Mouse (Mus musculus) cortical plate, adult 2 months (tissue): ENCODE measurements around the gene Ydjc.

ENCODE experiments used
- CTCF ChIP-seq: fragments of 200-500 bp; IDR thresholded peaks from 2 replicates; pipeline ENCODE4 v1.5.1; 2011; ENCODE audit warnings: mild to moderate bottlenecking, control low read depth, low read length; ENCODE audit not compliant: insufficient read depth; ENCODE audit errors: extremely low read depth
- POLR2A ChIP-seq: fragments of 200-500 bp; IDR thresholded peaks from 2 replicates; pipeline ENCODE4 v1.6.1; 2011; ENCODE audit warnings: mild to moderate bottlenecking, low read length, control low read depth; ENCODE audit not compliant: insufficient read depth; ENCODE audit errors: extremely low read depth

DNA sequence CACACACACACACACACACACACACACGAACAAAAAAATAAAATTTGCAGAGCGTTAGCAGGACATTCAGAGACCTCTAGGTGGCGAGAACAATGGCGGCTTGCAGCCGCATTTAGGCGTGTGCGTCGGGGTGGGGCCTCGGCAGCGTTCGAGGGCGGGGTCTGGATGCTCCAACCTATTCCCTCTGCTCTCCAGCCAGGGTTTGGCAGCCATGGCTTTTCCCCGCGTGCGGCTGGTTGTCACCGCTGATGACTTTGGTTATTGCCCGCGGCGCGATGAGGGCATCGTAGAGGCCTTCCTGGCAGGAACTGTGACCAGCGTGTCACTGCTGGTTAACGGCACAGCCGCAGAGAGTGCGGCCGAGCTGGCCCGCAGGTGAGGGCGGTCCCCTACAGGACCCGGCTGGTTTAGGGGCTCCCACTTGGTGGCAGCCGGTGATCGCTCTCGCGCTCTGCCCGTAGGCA lies 2.4 kb downstream of the Ydjc start, which contains the start of gene Ccdc116:
- TF ChIP-seq CTCF = peak; percentile 29; the same call in 1 of the 2 replicates
- peak; percentile 49; the same call in 1 of the 2 replicates for TF ChIP-seq POLR2A
